Mouse (Mus musculus) left cerebral cortex, postnatal 25 days (tissue): ENCODE measurements around the gene C8g. TPM values are rescaled to one million over a fixed set of nuclear protein-coding genes. Genes with fewer than 3 reads are reported as not detected.

Source experiments
- DNase-seq, 2 experiments: peaks; one replicate each; pipeline ENCODE4 v3.0.0; 2022; ENCODE audit warnings: low spot score in 2 of 2, mixed read lengths in 1 of 2
- intact Hi-C: fragments of 180-260 bp; cut with DNase I; formaldehyde crosslinking; loops from one replicate; pipeline ENCODE4 v1.15.1; 2025
- total RNA-seq, 2 experiments: library from RNA; stranded (reverse); gene quantifications; 2 replicates each; pipeline ENCODE4 v1.2.3; 2021

C8g gene
- total RNA-seq, 2 experiments from 2014 or later: 1.1 to 1.7 TPM

GRCm38 (mm10) chr2:25502726-25503125 lies 1.2 kb upstream of the C8g start:
- intact Hi-C loops: no loop called here
- no peak for DNase-seq

- DNase-seq: peak; percentile 84 to 92
- intact Hi-C loops: loop anchor here (2.0 kb wide), 2 partner anchors 40 to 72 kb away; partner anchors contain the start of genes Abca2 and Paxx
These were observed 728 bp downstream of the C8g start, which contains the start of gene Fbxw5 for GRCm38 (mm10) chr2:25500576-25501405. Gene Fbxw5, plus strand, starts transcription at chr2:25500750.

DNA sequence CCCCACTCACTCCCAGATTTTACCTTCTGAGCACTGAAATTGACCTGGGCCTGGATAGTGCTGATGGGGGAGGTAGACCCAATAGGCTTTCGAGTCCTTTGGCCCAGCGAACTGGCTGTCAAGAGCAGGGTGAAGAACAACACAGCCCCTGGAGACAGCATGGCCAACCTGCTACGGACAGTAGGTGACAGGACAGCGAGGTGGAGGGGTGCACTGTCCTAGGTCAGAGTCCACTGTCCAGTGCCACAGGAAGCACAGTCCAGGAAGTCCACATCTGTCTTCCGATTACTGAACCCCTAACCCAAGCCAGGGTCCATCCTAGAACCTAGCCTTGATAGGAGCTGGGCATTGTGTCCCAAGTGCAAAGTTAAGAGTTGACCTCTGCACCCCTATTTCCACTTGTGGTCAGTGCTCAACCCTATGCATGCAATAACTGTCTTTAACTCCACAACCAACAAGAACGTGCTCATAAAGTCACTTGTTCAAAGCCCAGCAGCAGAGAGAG lies 1.4 kb downstream of the C8g start:
- DNase-seq: no peak
- intact Hi-C loops: loop anchor here (2.0 kb wide), 2 partner anchors 39 to 71 kb away; partner anchors contain the start of genes Abca2 and Paxx

- intact Hi-C loops: no loop called here
- no peak for DNase-seq
These were observed 2.7 kb downstream of the C8g start for GRCm38 (mm10) chr2:25498622-25499478.

- no peak for DNase-seq
- intact Hi-C loops: no loop called here
These were observed 3.5 kb downstream of the C8g start for GRCm38 (mm10) chr2:25497846-25498575.

DNA sequence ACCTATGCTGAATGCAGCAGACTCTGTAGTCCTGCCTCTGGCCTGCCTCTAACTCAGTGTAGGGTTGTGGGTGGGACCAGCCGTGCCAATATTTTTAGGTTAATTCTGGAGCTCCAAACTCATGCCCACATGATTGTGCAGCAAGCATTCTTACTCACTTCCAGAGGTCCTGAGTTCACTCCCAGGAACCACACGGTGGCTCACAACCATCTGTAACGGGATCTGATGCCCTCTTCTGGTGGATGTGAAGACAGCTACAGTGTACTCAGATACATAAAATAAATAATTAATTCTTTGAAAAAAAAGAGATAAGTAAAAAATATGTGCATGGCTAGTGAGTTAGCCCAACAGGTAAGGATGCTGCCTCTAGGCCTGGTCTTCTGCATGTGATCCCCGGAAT lies 5.1 kb downstream of the C8g start:
- intact Hi-C loops: no loop called here
- DNase-seq: peak; percentile 27 to 43

- DNase-seq: no peak
- intact Hi-C loops: no loop called here
These were observed 8.0 kb downstream of the C8g start, which contains the start of gene Lcn12 for GRCm38 (mm10) chr2:25493476-25493961. Gene Lcn12, minus strand, starts transcription at chr2:25493911.

DNA sequence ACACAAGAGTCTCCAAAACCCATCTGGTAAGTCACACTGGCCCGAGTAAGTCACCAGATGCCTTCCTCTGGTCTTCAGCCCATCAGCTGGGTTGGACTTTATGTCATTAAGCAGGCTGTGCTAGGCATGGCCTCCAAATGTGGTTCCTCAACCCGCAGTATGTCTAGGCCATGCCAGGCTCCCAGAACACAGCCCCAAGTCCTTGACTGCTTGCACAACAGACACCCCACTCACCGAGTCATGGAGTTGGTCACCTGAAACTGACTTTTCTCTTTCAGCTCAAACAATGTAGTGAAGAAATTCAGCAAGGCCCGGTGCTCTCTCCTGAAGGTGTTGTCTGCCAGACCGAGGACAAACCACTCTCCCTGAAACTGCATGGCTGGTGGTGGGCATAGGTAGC lies 8.5 kb downstream of the C8g start:
- intact Hi-C loops: no loop called here
- no peak for DNase-seq

DNA sequence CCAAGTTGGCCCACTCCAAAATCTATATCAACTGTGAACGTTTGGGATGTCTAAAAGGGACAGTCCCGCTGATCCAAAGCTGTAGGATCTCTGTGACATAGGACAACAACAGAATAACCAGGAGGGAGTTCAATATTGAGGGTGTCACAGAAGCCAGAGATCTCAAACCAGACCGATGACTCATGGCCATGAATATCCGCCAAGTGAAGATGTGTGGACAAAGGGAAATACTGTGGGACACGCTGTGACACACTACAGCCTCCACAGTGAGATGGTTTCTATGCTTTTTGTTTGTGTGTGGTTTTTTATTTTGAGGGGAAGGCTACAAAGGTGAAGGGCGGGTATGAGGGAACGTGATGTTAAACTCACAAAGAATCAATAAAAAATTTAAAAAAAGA lies 12.8 kb downstream of the C8g start:
- DNase-seq: no peak
- intact Hi-C loops: loop anchor here (10.0 kb wide), 1 partner anchor 64 kb away; the partner anchor contains the start of genes Abca2 and Fut7

GRCm38 (mm10) chr2:25487965-25488670 lies 13.4 kb downstream of the C8g start:
- DNase-seq: no peak
- intact Hi-C loops: loop anchor here (10.0 kb wide), 1 partner anchor 63 kb away; the partner anchor contains the start of genes Abca2 and Fut7

DNA sequence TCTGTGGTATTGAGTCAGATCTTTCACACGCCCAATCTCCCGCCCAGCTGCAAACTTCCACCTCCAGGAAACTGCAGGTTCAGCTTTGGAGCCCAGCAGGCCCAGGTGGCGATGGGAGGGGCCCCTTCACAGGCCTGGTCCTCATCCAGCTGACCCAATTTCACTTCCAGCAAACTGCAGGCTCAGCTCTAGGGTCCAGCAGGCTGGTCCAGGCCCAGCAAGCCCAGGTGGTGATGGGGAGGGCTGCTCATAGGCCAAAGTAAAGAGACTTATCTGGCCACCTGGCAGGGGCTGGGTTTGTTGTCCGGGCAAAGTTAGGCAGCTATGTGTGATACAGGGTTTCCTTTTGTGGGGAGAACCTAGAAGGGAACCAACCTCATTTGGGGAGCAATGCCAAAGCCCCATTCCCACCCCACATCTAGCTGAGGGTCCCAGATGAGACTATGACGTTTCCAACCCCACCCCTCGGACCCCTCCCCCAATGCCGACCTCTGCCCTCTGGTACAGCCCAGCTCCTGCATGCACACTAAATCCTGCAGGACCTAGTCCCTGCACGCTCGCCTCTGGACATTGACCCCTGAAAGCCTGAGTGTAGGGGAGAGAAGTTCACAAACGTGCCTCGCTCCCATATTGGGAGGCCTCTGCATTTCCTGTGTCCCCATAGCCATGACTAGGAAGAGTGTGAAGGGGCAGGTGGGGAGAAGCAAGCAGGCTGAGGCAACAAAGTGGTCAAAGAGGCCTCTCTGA lies 16.4 kb downstream of the C8g start:
- intact Hi-C loops: loop anchor here (10.0 kb wide), 1 partner anchor 60 kb away; the partner anchor contains the start of genes Abca2 and Fut7
- no peak for DNase-seq

GRCm38 (mm10) chr2:25482969-25483368 lies 18.6 kb downstream of the C8g start:
- DNase-seq: no peak

GRCm38 (mm10) chr2:25480541-25480940 lies 21.0 kb downstream of the C8g start:
- intact Hi-C loops: loop anchor here (10.0 kb wide), 1 partner anchor 56 kb away; the partner anchor contains the start of genes Abca2 and Fut7
- DNase-seq: no peak

More at GRCm38 (mm10) chr2:25482969-25483368, 18.6 kb downstream of the C8g start:
- intact Hi-C loops: loop anchor here (10.0 kb wide), 1 partner anchor 58 kb away; the partner anchor contains the start of genes Abca2 and Fut7

DNA sequence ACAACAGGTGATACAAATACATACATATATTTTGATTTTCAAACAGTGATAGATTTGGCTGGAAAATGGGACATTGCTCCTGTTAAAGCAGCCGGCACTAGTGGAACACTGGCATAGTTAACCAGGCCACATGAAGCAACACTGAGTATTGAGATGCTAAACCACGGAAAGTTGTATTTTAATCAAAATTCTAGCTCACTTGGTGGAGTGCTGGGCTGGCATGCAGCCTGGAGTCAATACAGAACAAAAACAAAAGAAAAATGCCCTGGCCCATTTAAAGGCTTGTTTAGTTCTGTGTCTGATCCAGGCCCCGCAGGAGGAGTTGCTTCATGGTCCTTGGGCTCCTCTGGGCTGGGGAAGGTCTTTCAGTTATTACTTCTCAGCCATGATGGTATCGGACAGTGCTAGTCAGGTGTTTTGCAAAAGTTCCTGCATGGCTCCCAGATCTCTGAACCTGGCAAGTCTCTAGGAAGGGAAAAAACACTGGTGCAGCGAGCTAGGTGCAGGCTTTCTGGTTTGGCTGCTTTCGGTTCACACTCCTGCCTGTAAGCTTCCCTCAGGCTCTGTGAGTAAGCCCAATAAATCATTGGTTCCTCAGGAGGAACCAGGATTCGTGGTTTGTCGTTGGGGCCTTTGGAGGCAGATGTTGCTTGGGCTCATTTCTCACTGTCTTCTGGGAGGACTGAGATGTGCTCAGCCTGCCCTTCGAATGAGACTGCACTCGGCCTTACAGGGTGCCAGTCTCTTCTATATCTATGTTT lies 21.8 kb downstream of the C8g start:
- intact Hi-C loops: loop anchor here (10.0 kb wide), 1 partner anchor 55 kb away; the partner anchor contains the start of genes Abca2 and Fut7
- DNase-seq: no peak

GRCm38 (mm10) chr2:25477967-25478675 lies 23.4 kb downstream of the C8g start:
- no peak for DNase-seq
- intact Hi-C loops: no loop called here

- intact Hi-C loops: no loop called here
- no peak for DNase-seq
These were observed 24.0 kb downstream of the C8g start for GRCm38 (mm10) chr2:25477541-25477940.
